Mouse (Mus musculus): Measurements from ENCODE around the gene Adamts4.

GRCm38 (mm10) chr1:171226780-171227179 is 23.4 kb upstream of the Adamts4 start:
- TF ChIP-seq CTCF (IDR thresholded peaks at IDR 0.05; ENCODE audit: low read depth) = no peak
- TF ChIP-seq EP300 (IDR thresholded peaks at IDR 0.05; ENCODE audit: low read depth) = no peak

Measured in heart, postnatal 0 days (tissue).